In the genomic region with DNA sequence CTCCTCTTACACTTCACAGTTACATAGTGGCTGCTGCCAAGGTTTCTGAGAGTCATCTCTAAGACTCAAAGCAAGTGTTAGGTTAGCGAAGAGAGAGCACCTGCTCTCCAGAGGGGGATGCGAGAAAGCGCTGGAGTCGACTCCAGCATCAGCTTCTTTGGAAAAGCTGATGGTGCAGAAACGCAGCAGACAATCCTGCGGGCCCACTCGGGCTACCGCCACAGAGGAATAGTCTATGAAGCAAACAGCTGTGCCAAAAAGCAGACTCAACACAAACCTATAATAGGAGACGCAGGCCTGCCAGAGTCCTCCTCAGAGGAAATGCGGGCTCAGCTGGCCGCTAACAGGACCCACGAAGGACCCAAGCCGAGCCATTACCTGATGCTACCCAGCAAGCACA, we compare ENCODE assay signal across 26 mouse cellular contexts. TPM values are rescaled to one million over a fixed set of nuclear protein-coding genes. Genes with fewer than 3 reads are reported as not detected.
DNase-seq lines count a peak whose midpoint lies in the region; ATAC-seq and TF ChIP-seq lines count a peak whose summit lies in the region.
"Had no signal": no experiment of that assay in that cellular context is flagged by ENCODE, and none has a peak within 500 bp of the region (broad histone marks: within the 10 kb centered on the region; RNA-seq: fewer than 3 reads in every experiment).

No protein-coding gene starts in this region.

- H3K27me3 ChIP-seq in neural tube, embryonic 15.5 days (replicated peaks), result no peaks in the 10 kb centered on the region
- no peaks in the 10 kb centered on the region for H3K27me3 ChIP-seq in lung, postnatal 0 days (replicated peaks; ENCODE audit: insufficient read depth, low read length)
- H3K27me3 ChIP-seq: heart, embryonic 13.5 days; limb, embryonic 12.5 days; liver, embryonic 13.5 days; neural tube, embryonic 12.5 days had no signal

- TF ChIP-seq POLR2A in brain, embryonic 14.5 days (IDR thresholded peaks at IDR 0.05; ENCODE audit: borderline replicate concordance, extremely low read depth, insufficient read depth, insufficient read length, poor library complexity, severe bottlenecking), result no peak

- H3K4me1 ChIP-seq in neural tube, embryonic 15.5 days, result peaks cover 14% of the 10 kb centered on the region
- H3K4me1 ChIP-seq in lung, postnatal 0 days (ENCODE audit: insufficient read depth, low read depth, low read length), result no peaks in the 10 kb centered on the region
- H3K4me1 ChIP-seq: heart, embryonic 13.5 days; limb, embryonic 12.5 days; liver, embryonic 13.5 days; midbrain, embryonic 10.5 days; neural tube, embryonic 12.5 days had no signal

- TF ChIP-seq EP300 in lung, postnatal 0 days (IDR thresholded peaks at IDR 0.05), result no peak

- no peak overlapping the region for H3K4me3 ChIP-seq in neural tube, embryonic 15.5 days (replicated peaks)
- no peak overlapping the region for H3K4me3 ChIP-seq in lung, postnatal 0 days (ENCODE audit: low read depth, low read length)
- H3K4me3 ChIP-seq: heart, embryonic 13.5 days; limb, embryonic 12.5 days; liver, embryonic 13.5 days; midbrain, embryonic 10.5 days; neural tube, embryonic 12.5 days had no signal

- no peaks in the 10 kb centered on the region for H3K9me3 ChIP-seq in neural tube, embryonic 15.5 days (replicated peaks)
- no peaks in the 10 kb centered on the region for H3K9me3 ChIP-seq in lung, postnatal 0 days (ENCODE audit: low read length)
- H3K9me3 ChIP-seq: limb, embryonic 12.5 days; midbrain, embryonic 10.5 days; neural tube, embryonic 12.5 days had no signal

- no peaks in the 10 kb centered on the region for H3K36me3 ChIP-seq in neural tube, embryonic 15.5 days
- H3K36me3 ChIP-seq in lung, postnatal 0 days (ENCODE audit: insufficient read depth, low read length), result no peaks in the 10 kb centered on the region
- H3K36me3 ChIP-seq: heart, embryonic 13.5 days; limb, embryonic 12.5 days; liver, embryonic 13.5 days; midbrain, embryonic 10.5 days; neural tube, embryonic 12.5 days had no signal

- no peak for TF ChIP-seq CTCF in brain, embryonic 14.5 days (IDR thresholded peaks at IDR 0.05; ENCODE audit: borderline replicate concordance, extremely low read depth, insufficient read depth, insufficient read length)
- TF ChIP-seq CTCF in lung, postnatal 0 days (IDR thresholded peaks at IDR 0.05), result no peak

- H3K27ac ChIP-seq in neural tube, embryonic 15.5 days (replicated peaks), result peak overlapping the region; percentile 49
- no peak overlapping the region for H3K27ac ChIP-seq in lung, postnatal 0 days (ENCODE audit: low read length)
- H3K27ac ChIP-seq: heart, embryonic 13.5 days; limb, embryonic 12.5 days; liver, embryonic 13.5 days; midbrain, embryonic 10.5 days; neural tube, embryonic 12.5 days had no signal

- DNase-seq in layer of hippocampus, adult 11-12 months (ENCODE audit: low spot score), result peak; percentile 37
- DNase-seq in layer of hippocampus, postnatal 10 days (ENCODE audit: low spot score in 2 of 2), result no peak
- no peak for DNase-seq in neural tube, embryonic 10.5 days (ENCODE audit: extremely low spot score, low spot score)
- peak; percentile 31 for DNase-seq in brain, embryonic 14.5 days (ENCODE audit: low read depth)
- DNase-seq in right cerebral cortex, postnatal 36 days (ENCODE audit: low spot score in 2 of 2), result peak; percentile 31 to 42
- DNase-seq in lung, postnatal 0 days (ENCODE audit: low spot score), result no peak
- DNase-seq: adrenal gland, postnatal 10 days; cerebellum, adult 11-12 months; cerebellum, postnatal 25 days; embryo, embryonic 11 days; gastrocnemius, postnatal 10 days; heart, adult 18-20 months; kidney, adult 18-20 months; kidney, postnatal 10 days; liver, embryonic 13.5 days; lung, embryonic 14.5 days; lung, postnatal 4 days; thymus, postnatal 14 days had no signal

- H3K4me2 ChIP-seq in neural tube, embryonic 15.5 days, result no peak overlapping the region
- no peak overlapping the region for H3K4me2 ChIP-seq in lung, postnatal 0 days (replicated peaks; ENCODE audit: low read depth, low read length)
- H3K4me2 ChIP-seq: heart, embryonic 13.5 days; limb, embryonic 12.5 days; liver, embryonic 13.5 days; lung, embryonic 14.5 days; neural tube, embryonic 12.5 days had no signal

- WGBS in neural tube, embryonic 15.5 days, result 65% methylated on average over 13 of the region's 13 CpGs
- 82% methylated on average over 13 of the region's 13 CpGs for WGBS in lung, postnatal 0 days

- H3K9ac ChIP-seq in neural tube, embryonic 15.5 days (replicated peaks), result no peak overlapping the region
- no peak overlapping the region for H3K9ac ChIP-seq in lung, postnatal 0 days (replicated peaks; ENCODE audit: low read depth)
- H3K9ac ChIP-seq: heart, embryonic 13.5 days; limb, embryonic 12.5 days; liver, embryonic 13.5 days; lung, embryonic 14.5 days; neural tube, embryonic 12.5 days had no signal

- no peak for ATAC-seq in neural tube, embryonic 15.5 days (ENCODE audit: low FRiP score)
- no peak for ATAC-seq in lung, postnatal 0 days
- ATAC-seq: activated CD4-positive, CD25-positive, alpha-beta regulatory T cell, adult 4 months; forebrain, embryonic 16.5 days; Patski had no signal

RNA-seq across cellular contexts. Expression of gene Mtus2, which starts 23.5 kb away (rescaled TPM):
- total RNA-seq in layer of hippocampus, postnatal 10 days (2021), result 10 to 100 TPM; 35.3 to 40.3 TPM
- polyA plus RNA-seq in neural tube, embryonic 15.5 days (2015; fragmentation: Nextera tagmentation; extraction: Ambion mirVana), result 35.9 and 39.2 TPM in 2 replicates
- polyA plus RNA-seq in brain, embryonic 14.5 days (2012; rRNA removed), result 13.2 and 28.8 TPM in 2 replicates
- polyA plus RNA-seq in lung, postnatal 0 days (2015; fragmentation: Nextera tagmentation; extraction: Ambion mirVana), result 5.5 TPM in 2 replicates

Comparison
In these comparisons a context has a peak if more than half of its experiments do, and no peak if none do; other contexts are left out.
1. DNase-seq: peak in layer of hippocampus, adult 11-12 months (single experiment), brain, embryonic 14.5 days (single experiment) and right cerebral cortex, postnatal 36 days (2 of 2); none in layer of hippocampus, postnatal 10 days (0 of 2), neural tube, embryonic 10.5 days (single experiment) and lung, postnatal 0 days (single experiment).